Mouse (Mus musculus): Measurements from ENCODE around the gene Lysmd1. TPM values are rescaled to one million over a fixed set of nuclear protein-coding genes. Genes with fewer than 3 reads are reported as not detected.

Gene Lysmd1
- polyA plus RNA-seq, 1 experiment from 2014 or later, result 46.6 TPM

GRCm38 (mm10) chr3:95176500-95176899, 42.6 kb downstream of the Lysmd1 start:
- Histone ChIP-seq H3K4me1 (replicated peaks; ENCODE audit: control insufficient read depth, insufficient read depth, low read length) (peaks cover 13% of the 10 kb centered on the region), H3K36me3 (ENCODE audit: control insufficient read depth, insufficient read depth) (peaks cover 4% of the 10 kb centered on the region; the same call in 1 of the 2 replicates), H3K4me2 (ENCODE audit: low read length) (no peak overlapping the region), H3K9ac (replicated peaks; ENCODE audit: low read depth, low read length) (no peak overlapping the region), H3K4me3 (replicated peaks; ENCODE audit: low read length) (no peak overlapping the region), H3K27me3 (replicated peaks; ENCODE audit: control insufficient read depth, insufficient read depth, low read length) (peaks cover 6% of the 10 kb centered on the region), H3K27ac (ENCODE audit: low read length) (no peak overlapping the region), H3K9me3 (ENCODE audit: control insufficient read depth, low read length) (no peaks in the 10 kb centered on the region)
- ATAC-seq, result no peak
- 47% methylated on average over 3 of the region's 3 CpGs for WGBS

- H3K4me2 ChIP-seq (ENCODE audit: low read length), result no peak overlapping the region
- whole genome bisulfite sequencing, result 87% methylated on average over 6 of the region's 6 CpGs
Observed at GRCm38 (mm10) chr3:95177583-95177982, 43.7 kb downstream of the Lysmd1 start.

GRCm38 (mm10) chr3:95178948-95179347, 45.1 kb downstream of the Lysmd1 start:
- WGBS, result 82% methylated on average over 5 of the region's 5 CpGs
- ATAC-seq, result no peak
- Histone ChIP-seq H3K9ac (replicated peaks; ENCODE audit: low read depth, low read length) (no peak overlapping the region), H3K36me3 (ENCODE audit: control insufficient read depth, insufficient read depth) (no peaks in the 10 kb centered on the region; the same call in 1 of the 2 replicates), H3K27me3 (replicated peaks; ENCODE audit: control insufficient read depth, insufficient read depth, low read length) (no peaks in the 10 kb centered on the region), H3K4me1 (replicated peaks; ENCODE audit: control insufficient read depth, insufficient read depth, low read length) (peaks cover 2% of the 10 kb centered on the region; the same call in 1 of the 2 replicates), H3K4me2 (ENCODE audit: low read length) (no peak overlapping the region), H3K27ac (ENCODE audit: low read length) (no peak overlapping the region), H3K9me3 (ENCODE audit: control insufficient read depth, low read length) (no peaks in the 10 kb centered on the region), H3K4me3 (replicated peaks; ENCODE audit: low read length) (no peak overlapping the region)

More at GRCm38 (mm10) chr3:95177583-95177982, 43.7 kb downstream of the Lysmd1 start:
- ATAC-seq, result no peak
- H3K27ac ChIP-seq (ENCODE audit: low read length), result no peak overlapping the region
- no peak overlapping the region for H3K9ac ChIP-seq (replicated peaks; ENCODE audit: low read depth, low read length)
- peaks cover 13% of the 10 kb centered on the region for H3K4me1 ChIP-seq (replicated peaks; ENCODE audit: control insufficient read depth, insufficient read depth, low read length)
- H3K4me3 ChIP-seq (replicated peaks; ENCODE audit: low read length), result no peak overlapping the region
- H3K27me3 ChIP-seq (replicated peaks; ENCODE audit: control insufficient read depth, insufficient read depth, low read length), result no peaks in the 10 kb centered on the region
- H3K36me3 ChIP-seq (ENCODE audit: control insufficient read depth, insufficient read depth), result peaks cover under 1% of the 10 kb centered on the region; the same call in 1 of the 2 replicates
- no peaks in the 10 kb centered on the region for H3K9me3 ChIP-seq (ENCODE audit: control insufficient read depth, low read length)

- Histone ChIP-seq H3K27me3 (replicated peaks; ENCODE audit: control insufficient read depth, insufficient read depth, low read length) (no peaks in the 10 kb centered on the region), H3K9ac (replicated peaks; ENCODE audit: low read depth, low read length) (no peak overlapping the region), H3K36me3 (ENCODE audit: control insufficient read depth, insufficient read depth) (no peaks in the 10 kb centered on the region; the same call in 1 of the 2 replicates), H3K4me1 (replicated peaks; ENCODE audit: control insufficient read depth, insufficient read depth, low read length) (no peaks in the 10 kb centered on the region), H3K9me3 (ENCODE audit: control insufficient read depth, low read length) (no peaks in the 10 kb centered on the region), H3K4me2 (ENCODE audit: low read length) (no peak overlapping the region), H3K27ac (ENCODE audit: low read length) (no peak overlapping the region), H3K4me3 (replicated peaks; ENCODE audit: low read length) (no peak overlapping the region)
- ATAC-seq, result no peak
- 77% methylated on average over 3 of the region's 3 CpGs for WGBS
Observed at GRCm38 (mm10) chr3:95179890-95180289, 46.0 kb downstream of the Lysmd1 start.

GRCm38 (mm10) chr3:95181841-95182240, 48.0 kb downstream of the Lysmd1 start:
- H3K9me3 ChIP-seq (ENCODE audit: control insufficient read depth, low read length), result no peaks in the 10 kb centered on the region
- H3K4me2 ChIP-seq (ENCODE audit: low read length), result no peak overlapping the region
- no peaks in the 10 kb centered on the region; the same call in 1 of the 2 replicates for H3K36me3 ChIP-seq (ENCODE audit: control insufficient read depth, insufficient read depth)
- WGBS, result 60% methylated on average over 1 of the region's 1 CpGs
- H3K27ac ChIP-seq (ENCODE audit: low read length), result no peak overlapping the region
- H3K9ac ChIP-seq (replicated peaks; ENCODE audit: low read depth, low read length), result no peak overlapping the region
- no peak overlapping the region for H3K4me3 ChIP-seq (replicated peaks; ENCODE audit: low read length)
- no peaks in the 10 kb centered on the region for H3K4me1 ChIP-seq (replicated peaks; ENCODE audit: control insufficient read depth, insufficient read depth, low read length)
- H3K27me3 ChIP-seq (replicated peaks; ENCODE audit: control insufficient read depth, insufficient read depth, low read length), result no peaks in the 10 kb centered on the region
- ATAC-seq, result no peak

- no peak overlapping the region for H3K27ac ChIP-seq (ENCODE audit: low read length)
- WGBS, result 81% methylated on average over 9 of the region's 9 CpGs
- no peaks in the 10 kb centered on the region for H3K9me3 ChIP-seq (ENCODE audit: control insufficient read depth, low read length)
- no peak overlapping the region for H3K4me3 ChIP-seq (replicated peaks; ENCODE audit: low read length)
- H3K4me1 ChIP-seq (replicated peaks; ENCODE audit: control insufficient read depth, insufficient read depth, low read length), result no peaks in the 10 kb centered on the region
- no peak overlapping the region for H3K4me2 ChIP-seq (ENCODE audit: low read length)
- H3K36me3 ChIP-seq (ENCODE audit: control insufficient read depth, insufficient read depth), result peaks cover 15% of the 10 kb centered on the region
- no peaks in the 10 kb centered on the region for H3K27me3 ChIP-seq (replicated peaks; ENCODE audit: control insufficient read depth, insufficient read depth, low read length)
- no peak overlapping the region for H3K9ac ChIP-seq (replicated peaks; ENCODE audit: low read depth, low read length)
- no peak for ATAC-seq
Observed at GRCm38 (mm10) chr3:95184796-95185577, 51.1 kb downstream of the Lysmd1 start.

- H3K9me3 ChIP-seq (ENCODE audit: control insufficient read depth, low read length), result no peaks in the 10 kb centered on the region
- H3K27ac ChIP-seq (ENCODE audit: low read length), result no peak overlapping the region
- WGBS, result 88% methylated on average over 2 of the region's 2 CpGs
- H3K36me3 ChIP-seq (ENCODE audit: control insufficient read depth, insufficient read depth), result peaks cover 18% of the 10 kb centered on the region
- no peak overlapping the region for H3K4me3 ChIP-seq (replicated peaks; ENCODE audit: low read length)
- no peaks in the 10 kb centered on the region for H3K4me1 ChIP-seq (replicated peaks; ENCODE audit: control insufficient read depth, insufficient read depth, low read length)
- H3K4me2 ChIP-seq (ENCODE audit: low read length), result no peak overlapping the region
- no peak overlapping the region for H3K9ac ChIP-seq (replicated peaks; ENCODE audit: low read depth, low read length)
- no peaks in the 10 kb centered on the region for H3K27me3 ChIP-seq (replicated peaks; ENCODE audit: control insufficient read depth, insufficient read depth, low read length)
- no peak for ATAC-seq
Observed at GRCm38 (mm10) chr3:95186100-95186499, 52.2 kb downstream of the Lysmd1 start.

GRCm38 (mm10) chr3:95186888-95187287, 53.0 kb downstream of the Lysmd1 start:
- peaks cover 18% of the 10 kb centered on the region for H3K36me3 ChIP-seq (ENCODE audit: control insufficient read depth, insufficient read depth)
- H3K4me2 ChIP-seq (ENCODE audit: low read length), result no peak overlapping the region
- no peak overlapping the region for H3K4me3 ChIP-seq (replicated peaks; ENCODE audit: low read length)
- no peak for ATAC-seq
- H3K27me3 ChIP-seq (replicated peaks; ENCODE audit: control insufficient read depth, insufficient read depth, low read length), result no peaks in the 10 kb centered on the region
- WGBS, result 95% methylated on average over 6 of the region's 6 CpGs
- H3K9me3 ChIP-seq (ENCODE audit: control insufficient read depth, low read length), result no peaks in the 10 kb centered on the region
- H3K9ac ChIP-seq (replicated peaks; ENCODE audit: low read depth, low read length), result no peak overlapping the region
- H3K4me1 ChIP-seq (replicated peaks; ENCODE audit: control insufficient read depth, insufficient read depth, low read length), result no peaks in the 10 kb centered on the region
- no peak overlapping the region for H3K27ac ChIP-seq (ENCODE audit: low read length)
